Mouse (Mus musculus) bone marrow macrophage, adult 2 months (primary cell): ENCODE results near the gene Cmc1.

ENCODE experiments used
- CTCF ChIP-seq: IDR thresholded peaks from 2 replicates; pipeline ENCODE4 v1.5.1; 2012; ENCODE audit warnings: low read depth, mild to moderate bottlenecking, low read length, moderate library complexity
- POLR2A ChIP-seq: IDR thresholded peaks from 2 replicates; pipeline ENCODE4 v1.6.1; 2012; ENCODE audit warnings: mild to moderate bottlenecking, low read depth, low read length, borderline replicate concordance

DNA sequence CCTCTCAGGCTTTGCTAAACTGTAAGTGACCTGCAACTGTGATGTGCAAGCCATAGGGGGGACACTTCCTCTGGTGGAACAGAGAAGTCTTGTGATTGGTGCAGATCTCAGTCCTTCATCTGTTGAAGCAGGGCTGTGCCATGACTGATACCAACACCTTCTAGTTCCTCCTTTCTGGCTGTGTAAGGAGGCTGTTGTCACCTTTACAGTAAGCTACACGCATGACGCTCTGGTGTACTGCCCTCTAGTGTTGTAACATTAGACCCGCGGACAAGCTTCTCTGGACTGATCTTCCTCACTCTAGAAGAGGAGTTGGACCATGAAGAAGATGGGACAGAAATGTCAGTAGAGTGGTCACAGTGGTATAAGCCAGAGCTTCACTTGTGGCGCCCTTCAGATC lies 18.6 kb upstream of the Cmc1 start:
- TF ChIP-seq POLR2A (no peak), CTCF (no peak)
